20 mouse cellular contexts compared by ENCODE assay signal in the genomic region with DNA sequence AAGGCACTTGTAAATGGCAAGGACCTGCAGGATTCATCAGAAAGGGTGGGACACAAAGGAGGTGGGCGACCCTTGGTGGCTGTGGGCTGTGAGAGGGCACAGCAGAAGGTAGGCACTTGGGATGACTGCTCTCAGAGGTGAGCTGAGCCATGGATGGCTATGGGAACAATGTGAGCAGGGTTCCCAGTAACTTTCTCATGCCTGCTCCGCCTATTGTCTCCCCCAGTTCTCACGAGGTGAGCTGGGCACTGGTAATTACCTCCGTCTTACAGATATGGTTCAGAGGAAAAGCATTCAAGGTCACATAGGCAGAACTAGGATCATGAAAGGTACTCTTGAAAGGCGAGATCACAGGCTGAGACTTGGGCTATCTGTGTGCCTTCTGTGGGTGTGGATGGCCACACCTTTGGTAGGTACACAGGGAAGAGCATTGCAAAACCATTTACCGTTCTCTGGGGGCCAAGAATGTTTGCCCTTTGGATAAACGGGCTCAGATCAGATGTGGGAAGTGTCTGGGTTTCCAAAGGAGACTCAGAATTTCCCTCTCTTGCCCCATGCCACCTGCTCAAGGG. TPM values are rescaled to one million over a fixed set of nuclear protein-coding genes. Genes with fewer than 3 reads are reported as not detected.
DNase-seq lines count a peak whose midpoint lies in the region; ATAC-seq and TF ChIP-seq lines count a peak whose summit lies in the region.
"Had no signal": no experiment of that assay in that cellular context is flagged by ENCODE, and none has a peak within 500 bp of the region (broad histone marks: within the 10 kb centered on the region; RNA-seq: fewer than 3 reads in every experiment).

No protein-coding gene starts in this region.

- peak overlapping the region; percentile 62 for H3K4me2 ChIP-seq in liver, embryonic 14.5 days (ENCODE audit: low read depth)

- H3K4me3 ChIP-seq in heart, embryonic 10.5 days, result no peak overlapping the region
- no peak overlapping the region for H3K4me3 ChIP-seq in heart, adult 2 months
- peak overlapping the region; percentile 55 for H3K4me3 ChIP-seq in testis, adult 2 months (ENCODE audit: control insufficient read depth, low read depth, low read length)
- H3K4me3 ChIP-seq in liver, embryonic 14.5 days (ENCODE audit: insufficient read depth in 1 of 2, low read depth in 2 of 2, low read length in 2 of 2), result no peak overlapping the region

- H3K79me2 ChIP-seq in heart, adult 2 months (replicated peaks; ENCODE audit: control insufficient read depth, insufficient read depth, low read length), result no peaks in the 10 kb centered on the region

- no peak overlapping the region for H3K27ac ChIP-seq in heart, embryonic 10.5 days
- no peak overlapping the region for H3K27ac ChIP-seq in heart, adult 2 months
- no peak overlapping the region for H3K27ac ChIP-seq in testis, adult 2 months (ENCODE audit: control insufficient read depth, insufficient read depth, low read depth, low read length)
- H3K27ac ChIP-seq in liver, embryonic 14.5 days, result no peak overlapping the region
- H3K27ac ChIP-seq: hindbrain, embryonic 10.5 days; lung, embryonic 15.5 days; neural tube, embryonic 12.5 days had no signal

- ATAC-seq in liver, embryonic 14.5 days (ENCODE audit: insufficient read depth), result no peak
- ATAC-seq: Patski had no signal

- H3K36me3 ChIP-seq in heart, embryonic 10.5 days, result no peaks in the 10 kb centered on the region
- no peaks in the 10 kb centered on the region for H3K36me3 ChIP-seq in heart, adult 2 months (ENCODE audit: control insufficient read depth, insufficient read depth, low read length)
- no peaks in the 10 kb centered on the region for H3K36me3 ChIP-seq in testis, adult 2 months (ENCODE audit: control insufficient read depth, insufficient read depth, low read length)
- H3K36me3 ChIP-seq in liver, embryonic 14.5 days (replicated peaks; ENCODE audit: control insufficient read depth, insufficient read depth, low read depth), result no peaks in the 10 kb centered on the region
- H3K36me3 ChIP-seq: hindbrain, embryonic 10.5 days; lung, embryonic 15.5 days; neural tube, embryonic 12.5 days had no signal

- no peak overlapping the region for H3K9ac ChIP-seq in heart, adult 2 months (ENCODE audit: low read depth, low read length)
- no peak overlapping the region for H3K9ac ChIP-seq in liver, embryonic 14.5 days (replicated peaks)
- H3K9ac ChIP-seq: lung, embryonic 15.5 days; neural tube, embryonic 12.5 days had no signal

- peak; percentile 68 for DNase-seq in heart, embryonic 10.5 days (ENCODE audit: low spot score)
- DNase-seq in heart, adult 2 months, result no peak
- no peak for DNase-seq in testis, postnatal 10 days (ENCODE audit: low spot score)
- DNase-seq in liver, embryonic 14.5 days (ENCODE audit: low read depth in 3 of 3, low spot score in 3 of 3), result no peak
- DNase-seq in kidney, adult 11 months, result no peak
- DNase-seq in retina, embryonic 14.5 days (ENCODE audit: low spot score), result no peak
- no peak for DNase-seq in B cell, adult 2 months
- DNase-seq: adrenal gland, postnatal 36 days; cerebellum, postnatal 10 days; gastrocnemius, postnatal 25 days; kidney, adult 18-20 months; kidney, postnatal 14 days; layer of hippocampus, adult 9-11 months; thymus, postnatal 25 days had no signal

- TF ChIP-seq POLR2A in heart, adult 2 months (IDR thresholded peaks at IDR 0.05; ENCODE audit: insufficient read depth, low read depth, low read length), result no peak
- no peak for TF ChIP-seq POLR2A in testis, adult 2 months (IDR thresholded peaks at IDR 0.05; ENCODE audit: control insufficient read depth, low read depth, low read length)

- no peaks in the 10 kb centered on the region for H3K9me3 ChIP-seq in heart, embryonic 10.5 days
- H3K9me3 ChIP-seq in liver, embryonic 14.5 days (ENCODE audit: control insufficient read depth, low read length), result no peaks in the 10 kb centered on the region
- H3K9me3 ChIP-seq: hindbrain, embryonic 10.5 days; lung, embryonic 15.5 days; neural tube, embryonic 12.5 days had no signal

- H3K4me1 ChIP-seq in heart, embryonic 10.5 days, result peaks cover 20% of the 10 kb centered on the region
- peaks cover 1% of the 10 kb centered on the region; the same call in 1 of the 2 replicates for H3K4me1 ChIP-seq in heart, adult 2 months (ENCODE audit: control insufficient read depth, insufficient read depth, low read length)
- H3K4me1 ChIP-seq in testis, adult 2 months (ENCODE audit: control insufficient read depth, insufficient read depth, low read length), result peaks cover 12% of the 10 kb centered on the region
- H3K4me1 ChIP-seq in liver, embryonic 14.5 days (replicated peaks; ENCODE audit: control insufficient read depth in 2 of 2, insufficient read depth in 2 of 2, low read length in 1 of 2), result peaks cover 17 to 23% of the 10 kb centered on the region in 2 experiments

- H3K27me3 ChIP-seq in heart, embryonic 10.5 days (ENCODE audit: insufficient read depth, poor library complexity, severe bottlenecking), result peaks cover 61% of the 10 kb centered on the region
- H3K27me3 ChIP-seq in heart, adult 2 months (ENCODE audit: control insufficient read depth, insufficient read depth, low read length), result peaks cover 3% of the 10 kb centered on the region; the same call in 1 of the 2 replicates
- peaks cover 7% of the 10 kb centered on the region for H3K27me3 ChIP-seq in testis, adult 2 months (ENCODE audit: control insufficient read depth, insufficient read depth, low read length)
- peaks cover 20% of the 10 kb centered on the region for H3K27me3 ChIP-seq in liver, embryonic 14.5 days (ENCODE audit: control insufficient read depth, insufficient read depth, low read length)

- WGBS in heart, embryonic 10.5 days, result 65% methylated on average over 7 of the region's 7 CpGs
- WGBS in heart, adult 2 months, result 76% methylated on average over 7 of the region's 7 CpGs
- 34% methylated on average over 7 of the region's 7 CpGs for WGBS in liver, embryonic 14.5 days (ENCODE audit: insufficient replicate concordance)

- no peak for TF ChIP-seq EP300 in heart, adult 2 months (IDR thresholded peaks at IDR 0.05; ENCODE audit: insufficient read depth, low read depth, low read length)
- TF ChIP-seq EP300 in liver, embryonic 14.5 days (IDR thresholded peaks at IDR 0.05; ENCODE audit: low read depth), result no peak

- intact Hi-C loops in heart, adult 2 months (cut with DNase I), result no loop called here

- no peak for TF ChIP-seq CTCF in heart, adult 2 months (IDR thresholded peaks at IDR 0.05)
- TF ChIP-seq CTCF in testis, adult 2 months (IDR thresholded peaks at IDR 0.05; ENCODE audit: control insufficient read depth, insufficient read depth, insufficient replicate concordance, low read depth, low read length), result no peak
- no peak for TF ChIP-seq CTCF in liver, embryonic 14.5 days (IDR thresholded peaks at IDR 0.05; ENCODE audit: low read depth)

RNA-seq across cellular contexts. Expression of gene Kcne3, which starts 3.6 kb away (rescaled TPM):
- 4.2 and 5.9 TPM in 2 replicates for polyA plus RNA-seq in heart, embryonic 10.5 days (2016; fragmentation: Nextera tagmentation; extraction: Ambion mirVana)
- under 1 TPM; 0.59 to 0.94 TPM for total RNA-seq in heart, adult 2 months (2021)
- 2.0 and 2.2 TPM in 2 replicates for polyA plus RNA-seq in heart, adult 2 months (2012; rRNA removed)
- polyA plus RNA-seq in testis, adult 2 months (2012; rRNA removed), result 193 and 197 TPM in 2 replicates
- polyA plus RNA-seq in liver, embryonic 14.5 days (2012; rRNA removed), result 1.4 TPM in 2 replicates
- 0.88 and 1.2 TPM in 2 replicates for polyA plus RNA-seq in liver, embryonic 14.5 days (2014; fragmentation: Nextera tagmentation; extraction: Ambion mirVana)
- total RNA-seq: left cerebral cortex, postnatal 25 days had no signal
- polyA plus RNA-seq: Patski had no signal

RNA-seq across cellular contexts. Expression of gene Lipt2, which starts 20.8 kb away (rescaled TPM):
- polyA plus RNA-seq in heart, embryonic 10.5 days (2016; fragmentation: Nextera tagmentation; extraction: Ambion mirVana), result 13.1 and 20.9 TPM in 2 replicates
- 1 to 10 TPM; 5.7 to 6.0 TPM for total RNA-seq in heart, adult 2 months (2021)
- 6.6 and 10.0 TPM in 2 replicates for polyA plus RNA-seq in heart, adult 2 months (2012; rRNA removed)
- polyA plus RNA-seq in testis, adult 2 months (2012; rRNA removed), result 2.2 TPM in 2 replicates
- 2.8 and 3.8 TPM in 2 replicates for polyA plus RNA-seq in liver, embryonic 14.5 days (2012; rRNA removed)
- 5.3 and 5.6 TPM in 2 replicates for polyA plus RNA-seq in liver, embryonic 14.5 days (2014; fragmentation: Nextera tagmentation; extraction: Ambion mirVana)

RNA-seq across cellular contexts. Expression of gene Pgm2l1, which starts 47.3 kb away (rescaled TPM):
- polyA plus RNA-seq in heart, embryonic 10.5 days (2016; fragmentation: Nextera tagmentation; extraction: Ambion mirVana), result 0.94 and 1.4 TPM in 2 replicates
- total RNA-seq in heart, adult 2 months (2021), result 1 to 10 TPM; 7.0 TPM
- polyA plus RNA-seq in heart, adult 2 months (2012; rRNA removed), result 1.5 and 2.2 TPM in 2 replicates
- polyA plus RNA-seq in testis, adult 2 months (2012; rRNA removed), result 5.3 and 6.5 TPM in 2 replicates
- 1.6 and 2.4 TPM in 2 replicates for polyA plus RNA-seq in liver, embryonic 14.5 days (2012; rRNA removed)
- polyA plus RNA-seq in liver, embryonic 14.5 days (2014; fragmentation: Nextera tagmentation; extraction: Ambion mirVana), result 1.3 TPM in 2 replicates

RNA-seq across cellular contexts. Expression of gene Pold3, which starts 58.6 kb away (rescaled TPM):
- polyA plus RNA-seq in heart, embryonic 10.5 days (2016; fragmentation: Nextera tagmentation; extraction: Ambion mirVana), result 51.3 and 69.9 TPM in 2 replicates
- 1 to 10 TPM; 9.0 to 9.1 TPM for total RNA-seq in heart, adult 2 months (2021)
- 4.4 and 6.5 TPM in 2 replicates for polyA plus RNA-seq in heart, adult 2 months (2012; rRNA removed)
- 50.6 and 51.6 TPM in 2 replicates for polyA plus RNA-seq in testis, adult 2 months (2012; rRNA removed)
- 19.2 and 31.9 TPM in 2 replicates for polyA plus RNA-seq in liver, embryonic 14.5 days (2012; rRNA removed)
- 50.8 and 51.1 TPM in 2 replicates for polyA plus RNA-seq in liver, embryonic 14.5 days (2014; fragmentation: Nextera tagmentation; extraction: Ambion mirVana)

Comparison
In these comparisons a context has a peak if more than half of its experiments do, and no peak if none do; other contexts are left out.
1. RNA of gene Kcne3, which starts 3.6 kb away (polyA plus RNA-seq): 193 to 197 TPM in testis, adult 2 months; 4.2 to 5.9 TPM in heart, embryonic 10.5 days, 2.0 to 2.2 TPM in heart, adult 2 months and 0.88 to 1.4 TPM in liver, embryonic 14.5 days; every median in the first group is over 10 times any median in the second.